Mouse (Mus musculus) frontal cortex, adult (tissue): ENCODE measurements around the gene Minpp1.

Experiments used
- ATAC-seq: cut with Nextera tagmentation; 2 replicates; pipeline ENCODE4 v1.9.2; 2017; ENCODE audit warnings: mild to moderate bottlenecking, moderate library complexity, mixed read lengths; ENCODE audit not compliant: low TSS enrichment

Gene Minpp1

DNA sequence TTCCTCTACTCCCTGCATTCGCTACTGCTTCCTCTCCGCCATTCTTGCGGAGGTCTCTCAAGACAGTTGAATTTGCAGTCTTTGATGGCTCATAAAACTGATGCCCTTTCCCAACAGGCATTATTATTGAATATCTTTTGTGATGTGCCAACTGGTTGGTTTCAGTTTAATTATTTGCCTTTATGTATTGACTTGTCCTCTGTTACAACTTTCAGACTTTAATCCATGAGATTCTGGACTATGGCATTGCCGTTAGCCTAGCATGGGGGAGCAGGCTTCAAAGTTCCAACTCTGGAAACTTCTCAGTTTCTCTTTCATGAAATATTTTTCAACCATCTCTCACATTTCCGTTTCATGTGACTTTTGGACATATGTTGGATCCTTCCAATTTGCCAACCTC lies 41.6 kb downstream of the Minpp1 start:
- no peak for ATAC-seq

DNA sequence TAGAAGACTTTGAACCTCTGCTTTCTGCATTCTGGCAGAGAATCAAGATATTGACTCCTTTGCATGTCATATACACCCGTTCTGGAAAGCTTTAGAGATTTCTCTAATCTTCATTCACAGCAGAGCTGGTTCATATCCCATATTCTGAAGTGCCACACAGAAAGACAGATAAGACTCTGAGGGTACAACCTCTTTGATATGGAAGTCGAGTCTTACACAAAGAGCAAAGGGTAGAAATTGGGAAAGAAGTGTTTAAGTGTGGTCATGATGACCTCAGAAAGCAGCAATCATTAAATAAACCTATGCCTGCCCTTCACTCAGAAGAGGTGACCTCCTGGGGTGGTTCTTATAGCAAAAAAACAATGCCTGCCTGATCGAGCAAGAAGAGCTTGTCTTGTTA lies 43.2 kb downstream of the Minpp1 start:
- ATAC-seq, result no peak

DNA sequence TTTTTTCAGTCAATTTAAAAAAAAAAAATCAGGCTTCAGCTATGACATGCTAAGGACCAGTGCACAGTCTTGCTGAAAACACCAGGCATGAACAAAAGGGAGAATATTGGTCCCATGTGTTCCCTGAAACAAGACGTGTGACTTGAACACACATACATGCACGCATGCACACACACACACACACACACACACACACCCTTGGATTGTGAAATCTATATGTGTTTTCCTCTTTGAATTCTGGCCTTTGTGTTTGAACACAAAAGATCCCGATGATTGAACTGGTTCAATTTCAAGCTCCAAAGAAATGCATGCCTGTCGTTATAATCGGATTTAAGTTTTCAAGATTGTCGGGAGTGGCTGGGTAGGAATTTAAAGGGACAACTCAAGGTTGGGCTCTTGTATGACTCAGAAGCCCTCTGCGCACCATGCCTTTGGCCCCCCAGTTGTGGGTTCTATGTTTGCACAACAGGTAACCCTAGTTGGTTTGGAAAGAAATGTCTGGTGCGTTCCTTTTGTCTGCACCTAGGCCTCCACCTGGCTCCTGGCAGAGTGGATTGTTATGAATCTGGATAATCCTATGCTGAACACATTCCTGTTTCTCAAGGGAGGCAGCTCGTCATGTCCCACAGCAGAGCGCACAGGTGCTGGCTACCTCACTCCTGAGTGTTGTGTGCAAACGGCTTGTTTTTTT lies 43.8 kb downstream of the Minpp1 start:
- no peak for ATAC-seq

DNA sequence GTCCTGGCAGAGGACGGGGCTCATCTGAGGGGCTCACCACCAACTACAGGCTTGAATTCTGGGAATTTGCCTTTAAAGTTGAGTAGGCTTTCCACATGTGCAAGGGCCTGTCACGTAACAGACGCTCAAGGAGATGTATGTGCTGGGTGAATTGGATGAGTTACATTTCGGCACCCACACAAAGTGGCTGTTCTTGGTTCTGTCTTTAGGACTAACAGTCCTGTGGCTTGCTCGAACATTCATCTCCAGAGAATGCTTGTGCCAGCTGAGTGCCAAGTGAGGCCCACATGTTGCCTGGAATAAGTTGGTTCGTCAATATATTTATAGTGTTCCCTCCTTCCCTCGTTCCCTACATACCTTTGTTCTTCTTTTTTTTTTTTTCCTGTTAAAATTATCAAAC lies 44.7 kb downstream of the Minpp1 start:
- peak; percentile 98 for ATAC-seq

DNA sequence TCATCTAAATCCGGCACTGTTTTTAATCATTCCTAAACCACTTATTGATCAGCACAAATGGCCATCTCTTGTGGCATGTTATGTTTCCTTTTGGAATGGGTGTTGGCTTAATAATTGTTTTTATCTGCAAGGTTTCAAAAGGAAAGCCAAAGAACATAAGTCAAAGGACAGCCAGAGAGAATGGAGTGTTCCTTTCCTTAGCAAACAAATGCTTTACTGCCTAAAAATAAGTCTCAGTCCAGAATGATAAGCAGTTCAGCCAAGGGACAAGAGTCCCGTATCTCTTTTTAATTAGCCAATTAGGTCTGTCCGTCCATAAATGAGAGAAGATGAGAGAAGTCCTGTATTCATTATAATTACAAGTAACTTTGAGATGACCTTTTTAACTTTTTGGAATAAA lies 46.8 kb downstream of the Minpp1 start:
- ATAC-seq, result no peak

DNA sequence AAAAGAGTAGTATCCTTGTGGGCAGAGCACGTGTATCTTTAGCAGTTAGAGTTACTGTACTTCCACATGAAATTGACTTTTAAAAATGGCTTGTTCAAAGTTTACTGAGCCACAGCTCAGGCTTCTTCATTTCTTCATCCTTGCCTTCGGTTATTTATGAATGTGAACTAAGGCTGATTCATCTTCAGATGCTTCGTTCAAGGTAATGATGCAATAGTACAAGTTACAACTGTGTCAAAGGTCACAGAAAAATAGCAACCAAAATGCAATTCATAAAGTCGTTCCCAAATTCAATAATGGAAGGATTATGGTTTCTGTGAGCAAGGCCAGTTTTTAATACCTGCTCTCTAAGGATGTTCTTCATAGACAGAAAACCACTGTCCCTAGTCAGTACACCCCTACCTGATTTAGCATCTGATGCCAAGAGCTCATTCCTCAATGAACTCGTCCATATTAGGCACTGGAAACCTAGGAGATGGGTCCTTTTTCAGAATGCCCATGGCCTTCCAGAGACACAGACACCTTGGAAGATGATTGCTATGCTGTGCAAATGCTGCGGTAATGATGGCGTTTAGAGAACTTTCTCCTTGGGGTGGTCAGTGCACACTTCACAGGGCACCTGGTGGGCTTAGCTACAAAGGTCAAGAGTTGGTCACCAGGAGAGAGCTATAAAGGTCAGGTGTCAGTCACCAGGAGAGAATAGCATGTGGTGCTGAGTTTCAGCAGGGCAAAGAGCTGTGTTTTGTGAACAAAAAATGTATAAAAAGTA lies 47.4 kb downstream of the Minpp1 start:
- ATAC-seq, result no peak

GRCm38 (mm10) chr19:32534887-32535286 lies 49.3 kb downstream of the Minpp1 start:
- no peak for ATAC-seq

- no peak for ATAC-seq
Measured at GRCm38 (mm10) chr19:32542784-32543490, 57.4 kb downstream of the Minpp1 start.

DNA sequence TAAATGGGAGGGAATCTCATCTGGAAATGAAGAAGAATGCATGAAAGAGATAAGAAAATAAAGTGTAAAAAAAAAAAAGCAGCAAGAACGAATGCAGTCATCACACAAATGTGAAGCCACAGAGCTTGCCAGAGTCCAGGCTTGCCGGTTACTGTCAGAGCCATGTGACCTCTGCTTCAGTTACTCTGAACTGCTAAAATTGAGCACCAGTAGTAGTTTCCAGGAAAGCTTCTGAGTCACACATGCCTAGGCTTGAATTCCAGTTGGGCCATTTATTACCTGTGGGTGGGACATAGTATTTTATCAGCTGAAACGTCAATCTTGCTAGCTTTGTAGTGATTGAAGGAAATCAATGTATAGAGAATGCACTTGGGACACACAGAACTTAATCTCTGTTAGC lies 61.8 kb downstream of the Minpp1 start:
- ATAC-seq, result no peak

GRCm38 (mm10) chr19:32548202-32548601 lies 62.6 kb downstream of the Minpp1 start:
- ATAC-seq, result peak; percentile 69; the same call in 1 of the 2 replicates

- no peak for ATAC-seq
Measured at GRCm38 (mm10) chr19:32550446-32550845, 64.9 kb downstream of the Minpp1 start.

- ATAC-seq, result peak; percentile 82
Measured at GRCm38 (mm10) chr19:32551442-32551841, 65.9 kb downstream of the Minpp1 start.

DNA sequence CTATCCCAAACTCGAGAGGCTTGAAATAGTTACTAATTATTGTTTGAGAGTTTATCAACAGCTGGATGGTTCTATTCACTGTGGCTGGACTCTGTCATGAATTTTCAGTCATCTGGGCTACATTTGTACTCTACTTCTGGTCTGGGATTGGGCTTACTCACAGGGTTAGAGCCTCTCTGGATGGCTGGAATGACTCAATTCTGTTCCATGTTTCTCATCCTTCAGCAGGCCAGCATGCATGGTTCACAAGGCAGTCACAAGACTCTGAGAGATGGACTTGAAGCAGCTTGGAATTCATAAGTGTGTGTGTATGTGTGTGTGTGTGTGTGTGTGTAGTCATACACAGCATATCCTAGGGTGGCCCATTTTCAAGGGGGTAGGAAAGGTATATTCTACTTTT lies 66.5 kb downstream of the Minpp1 start:
- no peak for ATAC-seq

DNA sequence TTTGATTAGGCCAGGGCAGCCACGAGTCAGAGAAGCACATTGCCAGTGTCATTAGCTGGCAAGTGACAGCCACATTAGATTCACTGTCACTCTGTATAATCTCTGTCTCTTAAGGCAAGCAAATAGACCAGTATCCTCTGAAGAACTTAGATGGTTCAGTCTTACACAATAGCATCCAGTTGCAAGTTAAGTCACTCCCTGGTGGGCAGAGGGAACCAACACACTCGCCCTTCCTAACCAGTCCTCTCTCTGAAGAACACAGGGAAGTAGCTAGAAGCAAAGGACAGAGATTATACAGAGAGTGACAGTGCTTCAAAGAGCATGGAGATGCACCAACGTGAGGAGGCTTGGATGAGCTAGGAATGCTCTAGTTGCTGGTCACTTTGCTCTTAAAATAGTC lies 67.7 kb downstream of the Minpp1 start:
- ATAC-seq, result no peak

- ATAC-seq, result 0 out of 2 replicates have a peak, but pooled peaks have one; percentile 27
Measured at GRCm38 (mm10) chr19:32555257-32555656, 69.7 kb downstream of the Minpp1 start.
